Mouse (Mus musculus) testis, adult 2 months (tissue): ENCODE data around the gene Rpl10a. TPM values are rescaled to one million over a fixed set of nuclear protein-coding genes. Genes with fewer than 3 reads are reported as not detected.
"Not testable (repeated sequence)": the region's sequence is repeated elsewhere in the genome, so short reads cannot be mapped to it uniquely, and the experiment has no call there.

Experiments used
- H3K27ac ChIP-seq: fragments of 200-500 bp; 2 replicates; pipeline ENCODE4 v1.5.1; 2012; ENCODE audit warnings: low read depth, low read length; ENCODE audit not compliant: control insufficient read depth, insufficient read depth
- H3K27me3 ChIP-seq: fragments of 200-500 bp; 2 replicates; pipeline ENCODE4 v1.6.1; 2012; ENCODE audit warnings: mild to moderate bottlenecking, low read length, moderate library complexity; ENCODE audit not compliant: control insufficient read depth, insufficient read depth
- H3K36me3 ChIP-seq: fragments of 200-500 bp; 2 replicates; pipeline ENCODE4 v1.6.1; 2012; ENCODE audit warnings: mild to moderate bottlenecking, low read length; ENCODE audit not compliant: control insufficient read depth, insufficient read depth
- H3K4me1 ChIP-seq: fragments of 200-500 bp; 2 replicates; pipeline ENCODE4 v1.6.1; 2012; ENCODE audit warnings: low read length; ENCODE audit not compliant: control insufficient read depth, insufficient read depth
- H3K4me3 ChIP-seq: fragments of 200-500 bp; 2 replicates; pipeline ENCODE4 v1.5.1; 2012; ENCODE audit warnings: low read depth, mild to moderate bottlenecking, low read length, moderate library complexity, mixed read lengths; ENCODE audit not compliant: control insufficient read depth
- CTCF ChIP-seq: fragments of 200-500 bp; IDR thresholded peaks from 2 replicates; pipeline ENCODE4 v1.5.1; 2012; ENCODE audit warnings: low read depth, mild to moderate bottlenecking, inconsistent platforms, low read length, moderate library complexity; ENCODE audit not compliant: control insufficient read depth, insufficient read depth, insufficient replicate concordance
- POLR2A ChIP-seq: fragments of 200-500 bp; IDR thresholded peaks from 2 replicates; pipeline ENCODE4 v1.6.1; 2012; ENCODE audit warnings: low read depth, mild to moderate bottlenecking, inconsistent platforms, low read length, moderate library complexity; ENCODE audit not compliant: control insufficient read depth
- polyA plus RNA-seq: library from polyadenylated mRNA; depleted of rRNA; stranded (reverse); fragments of >200 nt; gene quantifications from 2 replicates; pipeline ENCODE4 v1.2.3, GENCODE M21; 2012

Gene Rpl10a
- polyA plus RNA-seq, 1 experiment, result 444 TPM

- Histone ChIP-seq H3K4me3 (peak overlapping the region; percentile 90), H3K27ac (no peak overlapping the region), H3K4me1 (peaks cover 14% of the 10 kb centered on the region), H3K36me3 (peaks cover 1% of the 10 kb centered on the region), H3K27me3 (no peaks in the 10 kb centered on the region)
- TF ChIP-seq CTCF (no peak), POLR2A (no peak)
These were observed 1.3 kb upstream of the Rpl10a start for GRCm38 (mm10) chr17:28326951-28327350.

- TF ChIP-seq CTCF, result no peak
- TF ChIP-seq POLR2A, result no peak
- Histone ChIP-seq H3K4me3 (peak overlapping the region; percentile 90), H3K36me3 (peaks cover 1% of the 10 kb centered on the region), H3K27ac (peak overlapping the region; percentile 78), H3K27me3 (no peaks in the 10 kb centered on the region), H3K4me1 (peaks cover 15% of the 10 kb centered on the region)
These were observed 472 bp upstream of the Rpl10a start for GRCm38 (mm10) chr17:28327673-28328325.

GRCm38 (mm10) chr17:28328946-28329345, 675 bp downstream of the Rpl10a start:
- Histone ChIP-seq H3K4me3 (peak overlapping the region; percentile 90), H3K27ac (peak overlapping the region; percentile 93), H3K4me1 (peaks cover 23% of the 10 kb centered on the region), H3K36me3 (peaks cover 1% of the 10 kb centered on the region), H3K27me3 (no peaks in the 10 kb centered on the region)
- TF ChIP-seq CTCF, result no peak
- TF ChIP-seq POLR2A, result no peak

- TF ChIP-seq POLR2A, result no peak
- no peak for TF ChIP-seq CTCF
- Histone ChIP-seq H3K27me3 (no peaks in the 10 kb centered on the region), H3K4me3 (peak overlapping the region; percentile 90), H3K36me3 (peaks cover 1% of the 10 kb centered on the region), H3K27ac (no peak overlapping the region; the same call in 1 of the 2 replicates), H3K4me1 (peaks cover 23% of the 10 kb centered on the region)
These were observed 1.4 kb downstream of the Rpl10a start for GRCm38 (mm10) chr17:28329503-28330231.

- H3K36me3 ChIP-seq, result peaks cover 1% of the 10 kb centered on the region
- H3K4me3 ChIP-seq, result no peak overlapping the region
- no peak for TF ChIP-seq POLR2A
- H3K27ac ChIP-seq, result no peak overlapping the region
- H3K27me3 ChIP-seq, result no peaks in the 10 kb centered on the region
- peaks cover 23% of the 10 kb centered on the region for H3K4me1 ChIP-seq
These were observed 1.9 kb downstream of the Rpl10a start for GRCm38 (mm10) chr17:28330232-28330546.

GRCm38 (mm10) chr17:28330590-28330989, 2.3 kb downstream of the Rpl10a start:
- not testable (repeated sequence) for H3K4me3 ChIP-seq, H3K27me3 ChIP-seq, H3K27ac ChIP-seq, H3K36me3 ChIP-seq
- peaks cover 23% of the 10 kb centered on the region for H3K4me1 ChIP-seq

- Histone ChIP-seq H3K4me3 (no peak overlapping the region), H3K27ac (no peak overlapping the region)
These were observed 3.2 kb downstream of the Rpl10a start for GRCm38 (mm10) chr17:28331241-28332112.

More at GRCm38 (mm10) chr17:28331241-28332112, 3.2 kb downstream of the Rpl10a start:
- Histone ChIP-seq H3K36me3 (peaks cover 1% of the 10 kb centered on the region), H3K4me1 (peaks cover 23% of the 10 kb centered on the region), H3K27me3 (no peaks in the 10 kb centered on the region)
- no peak for TF ChIP-seq CTCF
- TF ChIP-seq POLR2A, result no peak
